In the genomic region with DNA sequence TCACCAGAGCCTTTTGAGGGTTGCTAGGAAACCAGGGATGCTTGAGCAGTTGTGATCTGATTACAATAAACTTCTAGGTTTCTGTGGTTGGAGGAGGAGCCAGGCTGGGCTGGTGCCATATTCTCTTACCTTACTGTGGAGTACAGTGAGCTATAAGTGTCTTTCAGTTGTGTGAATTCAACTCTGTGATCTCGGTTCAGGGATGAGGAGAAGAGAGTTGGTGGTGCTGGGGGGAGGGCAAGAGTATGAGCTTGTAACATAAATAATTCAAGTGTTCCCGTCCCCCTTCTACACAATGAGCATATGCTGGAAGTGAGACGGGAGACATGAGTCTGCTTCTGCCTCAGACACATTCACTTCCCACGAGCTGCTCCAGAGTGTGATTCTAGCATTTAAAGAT, we compare ENCODE assay signal across 14 mouse cellular contexts. TPM values are rescaled to one million over a fixed set of nuclear protein-coding genes. Genes with fewer than 3 reads are reported as not detected.
A peak's percentile ranks its signal among the peaks of the same experiment; 100 is the strongest.
DNase-seq lines count a peak whose midpoint lies in the region; ATAC-seq lines count a peak whose summit lies in the region.
"Had no signal": no experiment of that assay in that cellular context is flagged by ENCODE, and none has a peak within 500 bp of the region (broad histone marks: within the 10 kb centered on the region; RNA-seq: fewer than 3 reads in every experiment).

No protein-coding gene starts in this region.

- no peaks in the 10 kb centered on the region for H3K27me3 ChIP-seq in midbrain, embryonic 11.5 days (ENCODE audit: control insufficient read depth, insufficient read depth, low read length)
- H3K27me3 ChIP-seq: neural tube, embryonic 15.5 days had no signal

- H3K9ac ChIP-seq in midbrain, embryonic 11.5 days (ENCODE audit: low read length): no peak overlapping the region
- H3K9ac ChIP-seq: neural tube, embryonic 15.5 days had no signal

- peak; percentile 94 for ATAC-seq in frontal cortex, adult (ENCODE audit: low TSS enrichment)
- no peak for ATAC-seq in midbrain, embryonic 11.5 days (ENCODE audit: low FRiP score)
- ATAC-seq: hindbrain, embryonic 16.5 days; Patski had no signal

- H3K4me2 ChIP-seq in midbrain, embryonic 11.5 days: no peak overlapping the region
- H3K4me2 ChIP-seq: neural tube, embryonic 15.5 days had no signal

- no peaks in the 10 kb centered on the region for H3K4me1 ChIP-seq in midbrain, embryonic 11.5 days (ENCODE audit: control insufficient read depth, insufficient read depth, low read length)
- H3K4me1 ChIP-seq: neural tube, embryonic 15.5 days had no signal

- H3K27ac ChIP-seq in midbrain, embryonic 11.5 days (ENCODE audit: low read depth, low read length): no peak overlapping the region
- H3K27ac ChIP-seq: macrophage; neural tube, embryonic 15.5 days; stomach, postnatal 0 days had no signal

- no peak overlapping the region for H3K4me3 ChIP-seq in midbrain, embryonic 11.5 days (ENCODE audit: low read depth, low read length)
- H3K4me3 ChIP-seq: erythroblast, embryonic 14.5 days; neural tube, embryonic 15.5 days had no signal

- H3K36me3 ChIP-seq in midbrain, embryonic 11.5 days (ENCODE audit: control insufficient read depth, insufficient read depth, low read length): no peaks in the 10 kb centered on the region
- H3K36me3 ChIP-seq: neural tube, embryonic 15.5 days had no signal

- WGBS in midbrain, embryonic 11.5 days: 80% methylated on average over 4 of the region's 4 CpGs

- DNase-seq in layer of hippocampus, adult 18-20 months (ENCODE audit: low spot score in 2 of 2): peak; percentile 22 to 42
- no peak for DNase-seq in layer of hippocampus, postnatal 10 days (ENCODE audit: low spot score in 2 of 2)
- peak; percentile 18 to 79 for DNase-seq in left cerebral cortex, adult 8-10 months (ENCODE audit: low spot score in 2 of 2)
- peak; percentile 65 to 81 for DNase-seq in right cerebral cortex, postnatal 36 days (ENCODE audit: low spot score in 2 of 2)
- DNase-seq in spleen, postnatal 10 days (ENCODE audit: low spot score in 2 of 2): no peak
- no peak for DNase-seq in midbrain, embryonic 11.5 days (ENCODE audit: low spot score, missing footprints)
- DNase-seq: cerebellum, postnatal 36 days had no signal

- H3K9me3 ChIP-seq in midbrain, embryonic 11.5 days (ENCODE audit: control insufficient read depth, low read length): no peaks in the 10 kb centered on the region
- H3K9me3 ChIP-seq: neural tube, embryonic 15.5 days had no signal

RNA-seq across cellular contexts. Expression of a gene that starts 30.6 kb away (rescaled TPM):
- 10 to 100 TPM; 54.2 to 55.1 TPM for total RNA-seq in layer of hippocampus, adult 18-20 months (2021)
- 10 to 100 TPM; 40.7 to 47.8 TPM for total RNA-seq in layer of hippocampus, postnatal 10 days (2021)
- 10 to 100 TPM; 53.1 to 61.3 (median 57.4) TPM for total RNA-seq in left cerebral cortex, adult 8-10 months (2022)
- polyA plus RNA-seq in midbrain, embryonic 11.5 days (2014; fragmentation: Nextera tagmentation; extraction: Ambion mirVana): 0.47 and 0.49 TPM in 2 replicates
- polyA plus RNA-seq: erythroblast, embryonic 14.5 days had no signal

Comparison
In these comparisons a context has a peak if more than half of its experiments do, and no peak if none do; other contexts are left out.
1. DNase-seq: peak in layer of hippocampus, adult 18-20 months (2 of 2), left cerebral cortex, adult 8-10 months (2 of 2) and right cerebral cortex, postnatal 36 days (2 of 2); none in layer of hippocampus, postnatal 10 days (0 of 2), spleen, postnatal 10 days (0 of 2) and midbrain, embryonic 11.5 days (single experiment).